Mouse (Mus musculus): ENCODE measurements around the gene Armcx2.

DNA sequence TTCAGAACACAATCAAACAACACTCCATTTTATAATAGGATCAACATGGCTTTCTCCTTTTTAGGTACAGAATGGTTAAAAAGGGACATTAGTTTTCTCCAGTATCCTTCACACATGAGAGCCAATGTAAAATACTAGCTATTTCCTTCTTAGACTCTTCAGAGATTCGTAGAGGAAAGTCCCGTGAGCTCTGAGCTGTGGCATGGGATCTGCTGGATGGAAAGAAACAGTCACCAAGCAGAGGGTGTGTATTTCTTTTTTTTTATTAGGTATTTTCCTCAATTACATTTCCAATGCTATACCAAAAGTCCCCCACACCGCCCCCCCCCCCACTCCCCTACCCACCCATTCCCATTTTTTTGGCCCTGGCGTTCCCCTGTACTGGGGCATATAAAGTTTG lies 40.6 kb upstream of the Armcx2 start:
- TF ChIP-seq POLR2A (IDR thresholded peaks at IDR 0.05; ENCODE audit: low read depth, low read length) (no peak), CTCF (IDR thresholded peaks at IDR 0.05; ENCODE audit: borderline replicate concordance, insufficient read depth, low read length) (no peak)

All from embryonic fibroblast, embryonic 13.5 days (primary cell).